Mouse (Mus musculus): ENCODE results near the gene Selenoh. TPM values are rescaled to one million over a fixed set of nuclear protein-coding genes. Genes with fewer than 3 reads are reported as not detected.
A peak's percentile ranks its signal among the peaks of the same experiment; 100 is the strongest.

Gene Selenoh
- polyA plus RNA-seq, 1 experiment from 2014 or later: 203 TPM

DNA sequence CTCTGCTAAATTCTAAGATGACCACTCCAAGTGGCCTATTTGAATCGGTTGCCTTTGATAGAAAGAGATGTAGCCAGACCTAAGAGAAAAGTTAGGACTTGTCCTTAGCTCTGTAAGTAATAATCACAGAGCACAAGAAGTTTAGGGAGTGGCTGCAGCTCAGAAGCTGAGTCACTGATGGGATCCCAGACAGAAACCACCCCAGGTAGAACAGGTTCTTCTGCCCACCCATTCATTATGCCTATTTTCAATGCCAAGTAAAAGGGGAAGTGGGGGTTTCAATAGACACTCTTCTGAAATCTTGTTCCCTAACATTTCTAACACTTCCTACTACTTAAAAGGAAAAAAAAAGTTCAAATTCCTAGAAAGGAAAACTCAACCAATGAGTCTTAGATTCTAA, 34.7 kb upstream of the Selenoh start:
- 81% methylated on average over 1 of the region's 1 CpGs for WGBS
- no peaks in the 10 kb centered on the region for H3K9me3 ChIP-seq (replicated peaks; ENCODE audit: control insufficient read depth, low read length)
- peak overlapping the region; percentile 25; the same call in 1 of the 2 replicates for H3K4me2 ChIP-seq (ENCODE audit: low read depth, low read length)
- no peak overlapping the region for H3K9ac ChIP-seq (ENCODE audit: low read length)
- no peak overlapping the region for H3K4me3 ChIP-seq (replicated peaks; ENCODE audit: low read length)
- no peaks in the 10 kb centered on the region for H3K27me3 ChIP-seq (ENCODE audit: control insufficient read depth, insufficient read depth, low read length)
- ATAC-seq (ENCODE audit: insufficient read depth, low FRiP score): peak; percentile 64; the same call in 1 of the 2 replicates
- H3K36me3 ChIP-seq (ENCODE audit: control insufficient read depth, insufficient read depth, low read length): no peaks in the 10 kb centered on the region
- H3K27ac ChIP-seq (ENCODE audit: low read length): peak overlapping the region; percentile 86
- 0 out of 2 replicates have a peak, but pooled peaks cover 4% of the 10 kb centered on the region for H3K4me1 ChIP-seq (ENCODE audit: control insufficient read depth, insufficient read depth, low read length)

DNA sequence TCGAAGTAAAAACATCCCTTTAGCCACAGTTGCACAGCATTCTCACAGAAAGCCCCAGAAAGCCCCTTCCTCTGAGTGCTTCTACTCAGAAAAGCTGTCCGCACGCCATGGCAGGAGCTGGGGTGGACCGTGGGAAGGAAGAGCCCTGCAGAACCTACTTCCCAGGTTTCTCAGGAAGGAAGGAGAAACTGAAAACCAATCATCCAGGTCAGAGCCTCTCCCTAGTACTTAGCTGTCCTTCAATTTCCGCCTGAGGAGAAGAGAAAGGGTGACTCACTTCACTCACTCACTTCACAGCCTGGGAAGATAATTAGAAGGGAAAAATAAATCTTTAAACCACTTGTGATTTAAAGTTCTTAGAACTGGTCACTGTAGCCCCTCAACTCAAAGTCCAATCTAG, 33.8 kb upstream of the Selenoh start:
- H3K9me3 ChIP-seq (replicated peaks; ENCODE audit: control insufficient read depth, low read length): no peaks in the 10 kb centered on the region
- H3K4me2 ChIP-seq (ENCODE audit: low read depth, low read length): peak overlapping the region; percentile 25; the same call in 1 of the 2 replicates
- 74% methylated on average over 5 of the region's 5 CpGs for WGBS
- H3K4me3 ChIP-seq (replicated peaks; ENCODE audit: low read length): no peak overlapping the region
- no peak overlapping the region for H3K9ac ChIP-seq (ENCODE audit: low read length)
- no peaks in the 10 kb centered on the region for H3K27me3 ChIP-seq (ENCODE audit: control insufficient read depth, insufficient read depth, low read length)
- 0 out of 2 replicates have a peak, but pooled peaks cover 4% of the 10 kb centered on the region for H3K4me1 ChIP-seq (ENCODE audit: control insufficient read depth, insufficient read depth, low read length)
- no peak for ATAC-seq (ENCODE audit: insufficient read depth, low FRiP score)
- peak overlapping the region; percentile 86 for H3K27ac ChIP-seq (ENCODE audit: low read length)
- no peaks in the 10 kb centered on the region for H3K36me3 ChIP-seq (ENCODE audit: control insufficient read depth, insufficient read depth, low read length)

DNA sequence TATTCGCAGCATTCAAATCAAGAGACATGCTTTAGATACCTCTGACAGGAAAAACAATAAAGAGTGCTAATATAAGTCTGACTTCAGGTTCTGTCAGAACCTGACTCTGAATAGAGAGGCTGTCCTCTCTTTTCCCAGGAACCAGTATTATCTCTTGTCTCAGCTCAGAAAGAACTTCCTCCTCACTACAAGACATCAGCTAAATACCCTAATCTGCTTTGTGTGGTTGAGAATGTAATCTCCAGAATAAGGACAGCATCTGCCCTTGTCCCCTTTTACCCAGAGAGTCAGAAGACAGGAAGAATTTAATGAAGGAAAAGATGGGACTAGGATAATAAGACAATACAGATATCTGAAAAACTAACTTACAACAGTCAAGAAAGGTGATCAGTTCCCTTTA, 32.9 kb upstream of the Selenoh start:
- Histone ChIP-seq H3K4me2 (ENCODE audit: low read depth, low read length) (no peak overlapping the region), H3K27me3 (ENCODE audit: control insufficient read depth, insufficient read depth, low read length) (no peaks in the 10 kb centered on the region), H3K27ac (ENCODE audit: low read length) (no peak overlapping the region), H3K9me3 (replicated peaks; ENCODE audit: control insufficient read depth, low read length) (no peaks in the 10 kb centered on the region), H3K4me1 (ENCODE audit: control insufficient read depth, insufficient read depth, low read length) (0 out of 2 replicates have a peak, but pooled peaks cover 4% of the 10 kb centered on the region), H3K9ac (ENCODE audit: low read length) (no peak overlapping the region), H3K36me3 (ENCODE audit: control insufficient read depth, insufficient read depth, low read length) (no peaks in the 10 kb centered on the region), H3K4me3 (replicated peaks; ENCODE audit: low read length) (no peak overlapping the region)
- ATAC-seq (ENCODE audit: insufficient read depth, low FRiP score): no peak
- 89% methylated on average over 1 of the region's 1 CpGs for WGBS

DNA sequence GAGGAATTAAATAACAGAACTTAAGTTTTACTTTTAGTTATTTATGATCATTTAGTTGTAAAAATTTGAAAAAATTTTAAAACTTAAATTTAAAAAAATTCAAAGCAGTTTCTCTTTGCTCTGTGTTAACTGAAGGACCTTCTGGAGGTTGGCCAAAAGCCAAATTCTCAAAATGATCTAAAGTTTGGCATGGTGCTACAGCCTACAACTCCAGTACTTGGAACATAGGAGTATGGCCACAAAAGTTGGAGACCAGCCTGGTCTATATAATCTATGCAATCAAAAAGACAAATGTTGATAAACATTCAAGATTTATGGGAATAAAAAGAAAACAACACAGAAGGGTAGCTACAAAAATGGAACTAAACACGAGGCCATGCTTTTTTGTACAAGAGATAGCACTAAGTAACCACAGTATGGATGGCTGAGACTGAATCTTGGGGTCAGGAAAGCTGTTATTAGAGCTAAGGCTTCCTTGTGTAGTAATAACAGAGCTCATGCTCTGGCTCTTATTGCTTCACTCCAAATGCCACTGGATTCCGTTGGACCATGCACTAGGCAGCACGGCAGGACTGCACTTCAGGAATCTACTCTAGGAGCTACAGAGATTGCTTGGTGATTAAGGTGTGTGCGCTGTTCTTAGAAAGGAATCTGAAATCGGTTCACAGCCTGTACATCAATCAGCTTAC, 24.6 kb upstream of the Selenoh start:
- H3K36me3 ChIP-seq (ENCODE audit: control insufficient read depth, insufficient read depth, low read length): peaks cover 9% of the 10 kb centered on the region
- 69% methylated on average over 5 of the region's 5 CpGs for WGBS
- no peak overlapping the region for H3K27ac ChIP-seq (ENCODE audit: low read length)
- no peaks in the 10 kb centered on the region for H3K9me3 ChIP-seq (replicated peaks; ENCODE audit: control insufficient read depth, low read length)
- no peaks in the 10 kb centered on the region for H3K27me3 ChIP-seq (ENCODE audit: control insufficient read depth, insufficient read depth, low read length)
- peak; percentile 77; the same call in 1 of the 2 replicates for ATAC-seq (ENCODE audit: insufficient read depth, low FRiP score)
- no peaks in the 10 kb centered on the region for H3K4me1 ChIP-seq (ENCODE audit: control insufficient read depth, insufficient read depth, low read length)
- H3K9ac ChIP-seq (ENCODE audit: low read length): no peak overlapping the region
- no peak overlapping the region for H3K4me3 ChIP-seq (replicated peaks; ENCODE audit: low read length)
- no peak overlapping the region for H3K4me2 ChIP-seq (ENCODE audit: low read depth, low read length)

DNA sequence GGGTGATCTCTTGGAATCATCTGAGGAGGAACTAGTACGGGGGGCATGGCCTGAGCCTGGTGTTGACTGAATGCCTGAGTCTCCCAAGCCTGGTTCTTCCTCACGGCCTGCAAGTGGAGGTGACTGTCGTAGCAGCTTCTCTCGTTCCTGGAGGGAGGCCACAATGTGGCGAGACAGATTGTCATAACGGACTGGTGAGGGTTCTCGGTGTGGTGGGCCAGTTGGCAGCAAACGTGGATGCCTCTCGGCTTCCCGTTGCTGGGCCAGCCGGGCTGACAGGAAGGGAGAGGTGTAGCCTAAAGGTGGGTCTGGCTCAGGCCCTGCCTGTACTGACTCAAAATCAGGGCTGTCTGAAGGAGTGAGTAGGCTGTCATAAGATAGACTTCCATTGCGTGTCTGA, 19.5 kb upstream of the Selenoh start:
- Histone ChIP-seq H3K36me3 (ENCODE audit: control insufficient read depth, insufficient read depth, low read length) (peaks cover 40% of the 10 kb centered on the region), H3K4me1 (ENCODE audit: control insufficient read depth, insufficient read depth, low read length) (no peaks in the 10 kb centered on the region), H3K9ac (ENCODE audit: low read length) (no peak overlapping the region), H3K27ac (ENCODE audit: low read length) (no peak overlapping the region), H3K27me3 (ENCODE audit: control insufficient read depth, insufficient read depth, low read length) (no peaks in the 10 kb centered on the region), H3K9me3 (replicated peaks; ENCODE audit: control insufficient read depth, low read length) (no peaks in the 10 kb centered on the region), H3K4me2 (ENCODE audit: low read depth, low read length) (no peak overlapping the region), H3K4me3 (replicated peaks; ENCODE audit: low read length) (no peak overlapping the region)
- WGBS: 88% methylated on average over 12 of the region's 12 CpGs
- ATAC-seq (ENCODE audit: insufficient read depth, low FRiP score): no peak

DNA sequence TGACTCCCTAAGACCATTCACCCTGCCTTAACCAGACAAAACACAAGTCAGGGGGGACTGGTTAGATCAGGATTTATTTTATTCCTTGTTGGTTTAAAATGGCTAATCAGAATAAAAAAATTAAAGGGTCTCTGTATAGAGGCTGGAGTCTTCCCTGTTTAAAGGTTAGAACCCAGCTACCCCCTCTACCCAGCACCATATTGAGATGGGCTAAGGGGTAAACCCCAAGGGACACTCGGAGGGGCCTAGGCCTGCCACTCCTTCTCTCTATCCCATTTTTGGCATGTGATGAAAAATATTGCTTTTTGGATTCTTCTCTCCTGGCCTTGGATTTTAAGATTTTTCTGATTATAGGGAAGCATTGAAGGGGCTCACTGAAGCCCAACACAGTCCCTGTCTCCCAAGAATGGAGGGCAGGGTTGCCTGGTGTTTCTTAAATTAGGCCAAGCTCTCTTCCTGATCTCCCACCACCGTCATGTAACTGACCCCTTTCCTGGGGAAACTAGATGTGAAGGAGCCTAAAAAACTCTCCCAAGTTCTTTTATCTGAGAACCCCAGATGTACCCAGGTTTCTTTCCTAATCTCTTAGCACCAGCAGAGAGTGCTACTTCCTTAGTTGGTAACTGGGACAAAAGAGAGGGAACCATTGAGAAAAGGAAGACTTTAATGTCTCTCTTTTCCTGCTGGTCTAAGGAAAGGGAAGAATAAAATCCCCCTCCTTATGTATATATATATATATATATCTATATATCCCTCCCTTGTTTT, 17.7 kb upstream of the Selenoh start:
- 80% methylated on average over 2 of the region's 2 CpGs for WGBS

DNA sequence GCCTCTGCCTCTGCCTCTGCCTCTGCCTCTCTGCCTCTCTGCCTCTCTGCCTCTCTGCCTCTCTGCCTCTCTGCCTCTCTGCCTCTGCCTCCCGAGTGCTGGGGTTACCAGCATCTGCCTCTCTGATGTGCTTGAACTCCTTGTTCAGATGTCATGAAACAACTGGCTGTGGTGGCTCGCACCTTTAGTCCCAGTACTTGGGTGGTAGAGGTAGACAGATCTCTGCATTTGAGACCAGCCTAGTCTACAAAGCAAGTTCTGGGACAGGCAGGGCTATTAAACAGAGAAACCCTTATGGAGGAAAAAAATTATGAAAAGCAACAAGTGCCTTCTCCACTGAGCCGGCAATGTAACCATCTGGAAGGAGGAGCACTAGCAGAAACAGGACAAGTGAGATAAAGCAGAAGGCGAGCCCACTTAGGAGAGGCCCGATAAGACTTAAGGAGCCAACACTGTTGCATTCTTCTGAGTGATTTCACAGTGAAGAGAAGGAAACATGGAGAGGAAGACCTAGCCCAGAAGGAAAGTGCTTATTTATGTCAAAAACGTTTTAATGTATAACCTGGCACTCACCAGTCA, 12.1 kb upstream of the Selenoh start:
- no peak overlapping the region for H3K9ac ChIP-seq (ENCODE audit: low read length)
- no peak for ATAC-seq (ENCODE audit: insufficient read depth, low FRiP score)
- H3K27me3 ChIP-seq (ENCODE audit: control insufficient read depth, insufficient read depth, low read length): no peaks in the 10 kb centered on the region
- no peak overlapping the region for H3K4me3 ChIP-seq (replicated peaks; ENCODE audit: low read length)
- H3K4me2 ChIP-seq (ENCODE audit: low read depth, low read length): no peak overlapping the region
- no peak overlapping the region for H3K27ac ChIP-seq (ENCODE audit: low read length)
- H3K4me1 ChIP-seq (ENCODE audit: control insufficient read depth, insufficient read depth, low read length): peaks cover 6% of the 10 kb centered on the region
- 67% methylated on average over 6 of the region's 6 CpGs for WGBS
- peaks cover 15% of the 10 kb centered on the region; the same call in 1 of the 2 replicates for H3K36me3 ChIP-seq (ENCODE audit: control insufficient read depth, insufficient read depth, low read length)
- H3K9me3 ChIP-seq (replicated peaks; ENCODE audit: control insufficient read depth, low read length): no peaks in the 10 kb centered on the region

More for the DNA sequence above, 17.7 kb upstream of the Selenoh start:
- H3K36me3 ChIP-seq (ENCODE audit: control insufficient read depth, insufficient read depth, low read length): peaks cover 40% of the 10 kb centered on the region
- no peak for ATAC-seq (ENCODE audit: insufficient read depth, low FRiP score)
- H3K9me3 ChIP-seq (replicated peaks; ENCODE audit: control insufficient read depth, low read length): no peaks in the 10 kb centered on the region
- no peaks in the 10 kb centered on the region for H3K4me1 ChIP-seq (ENCODE audit: control insufficient read depth, insufficient read depth, low read length)
- no peak overlapping the region for H3K4me3 ChIP-seq (replicated peaks; ENCODE audit: low read length)
- no peaks in the 10 kb centered on the region for H3K27me3 ChIP-seq (ENCODE audit: control insufficient read depth, insufficient read depth, low read length)
- H3K27ac ChIP-seq (ENCODE audit: low read length): no peak overlapping the region
- H3K4me2 ChIP-seq (ENCODE audit: low read depth, low read length): no peak overlapping the region
- H3K9ac ChIP-seq (ENCODE audit: low read length): no peak overlapping the region

DNA sequence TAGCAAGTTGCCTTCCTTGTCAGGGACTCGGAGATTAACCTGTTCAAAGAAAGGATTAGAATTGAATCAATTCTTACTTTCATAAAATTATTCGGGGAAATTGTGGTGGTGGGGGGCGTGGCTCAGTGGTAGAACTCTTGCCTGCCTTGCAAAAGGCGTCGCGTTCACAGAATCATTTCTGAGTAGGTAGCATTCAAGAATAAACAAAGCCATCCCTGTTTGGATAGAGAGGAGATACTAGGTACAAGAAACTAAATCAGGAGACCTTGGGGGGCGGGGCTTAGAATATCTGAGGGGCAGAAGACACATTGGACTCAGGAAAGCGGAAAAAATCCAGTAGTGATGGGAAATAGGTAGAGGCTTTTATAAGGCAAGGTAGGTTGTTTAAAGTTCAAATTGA, 8.4 kb upstream of the Selenoh start, which contains the start of gene Tmx2:
Gene Tmx2, minus strand, starts transcription at position 125 of the 400 bp plus-strand sequence.
- H3K9me3 ChIP-seq (replicated peaks; ENCODE audit: control insufficient read depth, low read length): no peaks in the 10 kb centered on the region
- no peak for ATAC-seq (ENCODE audit: insufficient read depth, low FRiP score)

More for the DNA sequence above, 8.4 kb upstream of the Selenoh start, which contains the start of gene Tmx2:
- peak within 1 kb of the TSS; percentile 82 for H3K27ac ChIP-seq (ENCODE audit: low read length)
- WGBS: 13% methylated on average over 8 of the region's 8 CpGs
- peak within 1 kb of the TSS; percentile 95 for H3K9ac ChIP-seq (ENCODE audit: low read length)
- no peaks in the 10 kb centered on the region for H3K27me3 ChIP-seq (ENCODE audit: control insufficient read depth, insufficient read depth, low read length)
- H3K36me3 ChIP-seq (ENCODE audit: control insufficient read depth, insufficient read depth, low read length): peaks cover 6% of the 10 kb centered on the region; the same call in 1 of the 2 replicates
- peaks cover 14% of the 10 kb centered on the region for H3K4me1 ChIP-seq (ENCODE audit: control insufficient read depth, insufficient read depth, low read length)
- H3K4me3 ChIP-seq (replicated peaks; ENCODE audit: low read length): peak within 1 kb of the TSS; percentile 100
- H3K4me2 ChIP-seq (ENCODE audit: low read depth, low read length): peak within 1 kb of the TSS; percentile 95
